Mouse (Mus musculus) thymus, postnatal 0 days (tissue): ENCODE results near the gene Sbf1. TPM values are rescaled to one million over a fixed set of nuclear protein-coding genes. Genes with fewer than 3 reads are reported as not detected.

Experiments used
- DNase-seq: peaks from one replicate; pipeline ENCODE4 v3.0.0-alpha.2; 2015; ENCODE audit warnings: low spot score
- microRNA-seq: library from miRNA; unstranded; fragments of <30 nt; microRNA quantifications from one replicate; pipeline ENCODE4, GENCODE M21; 2016; ENCODE audit warnings: borderline number of aligned reads
- polyA plus RNA-seq: library from polyadenylated mRNA; unstranded; fragments of >200 nt; fragmentation: Nextera tagmentation; extraction: Ambion mirVana; gene quantifications from 2 replicates; pipeline ENCODE4 v1.2.1, GENCODE M21; 2015

Gene Sbf1
- polyA plus RNA-seq, 1 experiment from 2014 or later = 68.3 TPM

GRCm38 (mm10) chr15:89285004-89285403 lies 30.1 kb downstream of the Sbf1 start:
- no peak for DNase-seq

- no peak for DNase-seq
Observed at GRCm38 (mm10) chr15:89284094-89284493, 31.0 kb downstream of the Sbf1 start.

GRCm38 (mm10) chr15:89282546-89282945 lies 32.6 kb downstream of the Sbf1 start:
- peak; percentile 85 for DNase-seq

GRCm38 (mm10) chr15:89277366-89277765 lies 37.7 kb downstream of the Sbf1 start:
- DNase-seq = no peak

GRCm38 (mm10) chr15:89275497-89275896 lies 39.6 kb downstream of the Sbf1 start:
- no peak for DNase-seq

GRCm38 (mm10) chr15:89264485-89264884 lies 50.6 kb downstream of the Sbf1 start:
- no peak for DNase-seq

GRCm38 (mm10) chr15:89258997-89259396 lies 56.1 kb downstream of the Sbf1 start:
- DNase-seq = no peak

- DNase-seq = no peak
Observed at GRCm38 (mm10) chr15:89255330-89255729, 59.8 kb downstream of the Sbf1 start.

GRCm38 (mm10) chr15:89249063-89249462 lies 66.0 kb downstream of the Sbf1 start:
- DNase-seq = no peak

- peak; percentile 30 for DNase-seq
Observed at GRCm38 (mm10) chr15:89241025-89241424, 74.1 kb downstream of the Sbf1 start.

- DNase-seq = no peak
Observed at GRCm38 (mm10) chr15:89239751-89240392, 75.2 kb downstream of the Sbf1 start.

Small RNAs within 50 kb of the gene (microRNA-seq; reads per million reads assigned to microRNA genes)
- gene Mir6959 = 2.9 reads per million

Other genes with a start within 250 kb of the Sbf1 start
- gene Trabd, start 240.2 kb downstream of the Sbf1 start, polyA plus RNA-seq = 40.1 and 42.2 TPM in 2 replicates
- 17.1 and 18.1 TPM in 2 replicates for gene Selenoo, start 226.2 kb downstream of the Sbf1 start, polyA plus RNA-seq
- 9.8 and 12.5 TPM in 2 replicates for gene Tubgcp6, start 192.2 kb downstream of the Sbf1 start, polyA plus RNA-seq
- gene Hdac10, start 186.6 kb downstream of the Sbf1 start, polyA plus RNA-seq = 16.4 and 17.7 TPM in 2 replicates
- gene Mapk12, start 174.6 kb downstream of the Sbf1 start, polyA plus RNA-seq = 1.2 TPM in 2 replicates
- gene Mapk11, start 165.7 kb downstream of the Sbf1 start, polyA plus RNA-seq = 4.9 and 5.6 TPM in 2 replicates
- gene Plxnb2, start 134.5 kb downstream of the Sbf1 start, polyA plus RNA-seq = 19.0 and 19.4 TPM in 2 replicates
- gene Dennd6b, start 118.8 kb downstream of the Sbf1 start, polyA plus RNA-seq = 13.5 and 14.2 TPM in 2 replicates
- 30.8 and 38.2 TPM in 2 replicates for gene Ppp6r2, start 103.8 kb downstream of the Sbf1 start, polyA plus RNA-seq
- gene Adm2, start 7.4 kb upstream of the Sbf1 start, polyA plus RNA-seq = 0.57 and 0.75 TPM in 2 replicates
- gene Miox, start 19.1 kb upstream of the Sbf1 start, polyA plus RNA-seq = not detected in 2 replicates
- 40.5 and 42.9 TPM in 2 replicates for gene Lmf2, start 40.3 kb upstream of the Sbf1 start, polyA plus RNA-seq
- gene Ncaph2, start 40.4 kb upstream of the Sbf1 start, polyA plus RNA-seq = 175 and 195 TPM in 2 replicates
- gene Sco2, start 58.5 kb upstream of the Sbf1 start, polyA plus RNA-seq = 9.0 and 9.2 TPM in 2 replicates
- 1.9 and 2.1 TPM in 2 replicates for gene Tymp, start 61.7 kb upstream of the Sbf1 start, polyA plus RNA-seq
- 2.9 and 4.5 TPM in 2 replicates for gene Odf3b, start 64.0 kb upstream of the Sbf1 start, polyA plus RNA-seq
- gene Klhdc7b, start 69.6 kb upstream of the Sbf1 start, polyA plus RNA-seq = not detected in 2 replicates
- gene Syce3, start 95.2 kb upstream of the Sbf1 start, polyA plus RNA-seq = not detected in 2 replicates
- gene Cpt1b, start 110.6 kb upstream of the Sbf1 start, polyA plus RNA-seq = 0.46 and 0.96 TPM in 2 replicates
- 2.5 and 5.1 TPM in 2 replicates for gene C730034F03Rik, start 114.3 kb upstream of the Sbf1 start, polyA plus RNA-seq
- not detected in 2 replicates for gene Gm44502, start 114.4 kb upstream of the Sbf1 start, polyA plus RNA-seq
- gene Chkb, start 114.6 kb upstream of the Sbf1 start, polyA plus RNA-seq = 62.6 and 70.8 TPM in 2 replicates
- gene Mapk8ip2, start 138.6 kb upstream of the Sbf1 start, polyA plus RNA-seq = 0.08 TPM in 1 of 2 replicates, not detected in the other
- 9.0 and 9.4 TPM in 2 replicates for gene Arsa, start 162.1 kb upstream of the Sbf1 start, polyA plus RNA-seq
- gene Shank3, start 184.3 kb upstream of the Sbf1 start, polyA plus RNA-seq = 0.23 and 0.39 TPM in 2 replicates